Mouse (Mus musculus) olfactory bulb, adult 2 months (tissue): Measurements from ENCODE around the gene Paxip1.

Experiments
- CTCF ChIP-seq: fragments of 200-500 bp; IDR thresholded peaks from 2 replicates; pipeline ENCODE4 v1.5.1; 2012; ENCODE audit warnings: low read depth, mild to moderate bottlenecking, low read length, moderate library complexity; ENCODE audit not compliant: insufficient read depth
- POLR2A ChIP-seq: fragments of 200-500 bp; IDR thresholded peaks from 2 replicates; pipeline ENCODE4 v1.6.1; 2012; ENCODE audit warnings: mild to moderate bottlenecking, low read depth, low read length, moderate library complexity; ENCODE audit not compliant: insufficient read depth

- TF ChIP-seq CTCF (no peak), POLR2A (no peak)
Observed at GRCm38 (mm10) chr5:27793923-27794322, 2.4 kb upstream of the Paxip1 start.
